Mouse (Mus musculus) liver, embryonic 14.5 days (tissue): Measurements from ENCODE around the gene Tnfsf8.

Experiments
- CTCF ChIP-seq: IDR thresholded peaks from 2 replicates; pipeline ENCODE4 v1.5.1; 2016; ENCODE audit warnings: antibody characterized with exemption, low read depth, control low read depth
- EP300 ChIP-seq: IDR thresholded peaks from 2 replicates; pipeline ENCODE4 v1.6.1; 2016; ENCODE audit warnings: antibody characterized with exemption, low read depth

DNA sequence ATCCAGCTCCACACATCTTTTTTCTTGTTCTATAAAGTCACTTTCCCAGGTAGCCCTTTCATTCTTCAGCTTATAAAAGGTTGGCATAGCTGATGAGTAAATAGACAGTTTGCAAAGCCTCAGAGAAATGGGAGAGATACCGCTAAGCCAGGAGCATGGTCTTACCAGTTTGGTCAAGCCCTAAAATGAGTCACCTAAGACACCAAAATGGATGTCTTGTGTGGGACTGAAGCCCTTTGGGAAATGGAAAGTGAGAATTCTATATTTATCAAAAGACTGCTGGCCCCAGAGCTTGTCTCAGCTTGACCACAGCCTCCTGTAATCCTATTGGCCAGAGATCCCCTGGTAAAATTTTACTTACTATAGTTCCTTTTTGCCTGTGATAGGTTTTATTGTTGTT lies 9.5 kb upstream of the Tnfsf8 start:
- TF ChIP-seq CTCF (no peak), EP300 (no peak)
